Mouse (Mus musculus) bone marrow macrophage, adult 2 months (primary cell): ENCODE data around the gene Atf2. TPM values are rescaled to one million over a fixed set of nuclear protein-coding genes. Genes with fewer than 3 reads are reported as not detected.

Source experiments
- H3K27ac ChIP-seq: 2 replicates; pipeline ENCODE4 v1.5.1; 2012; ENCODE audit warnings: low read depth, low read length; ENCODE audit not compliant: insufficient read depth
- H3K4me1 ChIP-seq: 2 replicates; pipeline ENCODE4 v1.6.1; 2012; ENCODE audit warnings: low read length; ENCODE audit not compliant: control insufficient read depth, insufficient read depth
- H3K4me3 ChIP-seq: 2 replicates; pipeline ENCODE4 v1.5.1; 2012; ENCODE audit warnings: mild to moderate bottlenecking, low read length, moderate library complexity; ENCODE audit not compliant: insufficient read depth
- CTCF ChIP-seq: IDR thresholded peaks from 2 replicates; pipeline ENCODE4 v1.5.1; 2012; ENCODE audit warnings: low read depth, mild to moderate bottlenecking, low read length, moderate library complexity
- POLR2A ChIP-seq: IDR thresholded peaks from 2 replicates; pipeline ENCODE4 v1.6.1; 2012; ENCODE audit warnings: mild to moderate bottlenecking, low read depth, low read length, borderline replicate concordance
- polyA plus RNA-seq: library from polyadenylated mRNA; stranded (reverse); fragments of >200 nt; gene quantifications from 2 replicates; pipeline ENCODE4 v1.2.4, GENCODE M21; 2012; ENCODE audit not compliant: missing spikeins, insufficient read depth, insufficient read length

Gene Atf2
- polyA plus RNA-seq, 1 experiment: 44.2 TPM

DNA sequence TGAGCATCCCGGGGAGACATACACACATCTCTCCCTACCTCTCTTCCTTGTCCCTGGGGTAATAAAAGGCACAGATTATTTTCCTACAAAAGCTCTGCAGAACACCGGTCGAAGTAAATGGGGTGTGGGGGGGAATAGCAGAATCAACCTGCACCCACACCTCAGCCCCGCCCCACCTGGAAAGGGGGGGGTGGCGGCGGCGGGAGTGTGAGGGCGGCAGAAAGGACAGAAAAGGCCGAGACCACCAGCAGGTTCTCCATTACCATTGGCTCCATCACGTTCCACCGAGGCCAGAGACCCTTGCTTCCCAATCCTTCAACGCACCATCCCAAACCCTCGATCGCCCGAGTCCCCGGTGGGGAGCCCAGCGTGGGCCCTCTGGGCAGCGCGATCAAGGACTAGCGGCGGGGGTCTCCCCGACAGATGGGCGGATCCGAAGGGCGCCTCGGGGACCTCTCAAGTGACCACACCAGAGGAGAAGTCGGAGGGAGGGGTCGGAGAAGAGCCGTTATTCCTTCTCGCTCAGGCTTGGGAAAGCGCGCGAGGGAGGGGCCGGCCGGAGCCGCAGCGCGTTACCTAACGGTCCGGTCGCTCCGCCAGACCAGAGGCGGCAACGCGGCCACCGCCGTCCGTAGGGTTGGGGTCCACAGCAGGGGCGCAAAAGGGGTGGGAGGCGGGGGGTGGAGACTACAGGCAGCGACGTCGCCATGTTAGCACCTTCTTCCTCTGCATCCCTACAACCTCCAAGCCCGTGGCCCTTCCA lies 557 bp downstream of the Atf2 start:
- H3K4me1 ChIP-seq: peaks cover 7% of the 10 kb centered on the region
- peak overlapping the region; percentile 93 for H3K4me3 ChIP-seq
- TF ChIP-seq POLR2A (no peak), CTCF (no peak)
- peak overlapping the region; percentile 70 for H3K27ac ChIP-seq

DNA sequence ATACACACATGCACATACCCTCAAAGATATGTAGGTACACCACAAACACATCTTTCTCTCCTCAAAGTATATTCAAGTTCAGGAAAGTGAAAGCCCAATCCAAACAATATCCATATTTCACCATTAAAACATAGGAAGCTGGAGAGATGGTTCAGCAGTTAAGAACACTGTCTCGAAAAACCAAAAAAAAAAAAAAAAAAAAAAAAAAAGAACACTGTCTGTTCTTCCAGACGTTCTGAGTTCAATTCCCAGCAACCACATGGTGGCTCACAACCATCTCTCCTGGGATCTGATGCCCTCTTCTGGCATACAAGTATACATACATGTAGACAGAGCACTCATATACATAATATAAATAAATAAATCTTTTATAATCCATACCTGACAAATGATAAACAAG lies 6.4 kb downstream of the Atf2 start:
- TF ChIP-seq POLR2A (no peak), CTCF (no peak)
- no peak overlapping the region for H3K4me3 ChIP-seq
- H3K4me1 ChIP-seq: no peaks in the 10 kb centered on the region
- H3K27ac ChIP-seq: no peak overlapping the region

DNA sequence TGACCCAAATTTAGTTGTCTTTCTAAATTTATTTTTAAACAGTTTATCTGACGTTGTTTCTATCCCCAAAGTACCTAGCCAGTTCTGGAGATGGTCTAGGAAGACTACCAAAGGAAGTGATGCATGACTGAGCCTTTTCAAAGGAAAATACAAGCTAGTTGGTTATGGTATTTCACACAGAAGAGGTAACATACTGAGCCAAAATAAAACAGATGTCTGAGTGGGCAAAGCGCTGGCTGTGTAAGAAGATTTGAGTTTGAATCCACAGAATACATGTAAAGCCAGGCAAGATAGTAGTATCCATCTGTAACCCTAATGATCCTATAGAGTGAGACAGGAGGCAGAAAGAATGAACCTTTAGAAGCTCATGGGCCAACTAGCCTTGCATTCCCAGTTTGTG lies 14.5 kb downstream of the Atf2 start:
- H3K4me1 ChIP-seq: no peaks in the 10 kb centered on the region
- H3K4me3 ChIP-seq: no peak overlapping the region
- H3K27ac ChIP-seq: no peak overlapping the region
- no peak for TF ChIP-seq CTCF
- TF ChIP-seq POLR2A: no peak

DNA sequence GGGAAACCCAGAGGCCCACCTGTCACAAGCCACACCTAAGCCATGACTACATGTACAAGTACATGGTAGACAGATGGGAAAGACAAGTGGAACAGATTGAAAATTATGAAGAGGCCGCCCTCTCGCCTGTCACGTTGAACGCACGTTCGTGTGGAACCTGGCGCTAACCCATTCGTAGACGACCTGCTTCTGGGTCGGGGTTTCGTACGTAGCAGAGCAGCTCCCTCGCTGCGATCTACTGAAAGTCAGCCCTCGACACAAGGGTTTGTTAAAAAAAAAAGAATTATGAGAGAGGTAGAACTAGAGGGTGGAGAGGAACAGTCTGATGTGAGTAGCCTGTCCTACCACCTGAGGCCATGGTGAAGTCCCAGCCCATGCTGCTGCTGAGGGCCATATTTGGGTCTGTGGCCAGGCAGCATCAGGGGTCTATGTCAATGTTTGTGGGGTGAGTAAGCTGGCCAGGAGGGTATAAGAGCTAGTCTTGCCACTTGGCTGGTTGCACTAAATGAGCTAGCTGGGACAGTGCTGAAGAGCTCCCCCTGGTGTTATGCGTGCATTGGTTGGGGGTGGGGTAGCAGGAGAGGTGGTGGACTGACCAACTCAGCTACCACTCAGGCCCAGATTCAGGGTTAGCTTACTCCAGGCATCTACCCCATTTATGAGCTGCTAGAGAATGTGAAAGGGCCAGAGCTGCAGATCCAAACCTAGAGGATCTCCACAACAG lies 24.5 kb downstream of the Atf2 start:
- Histone ChIP-seq H3K4me1 (no peaks in the 10 kb centered on the region), H3K4me3 (no peak overlapping the region)

DNA sequence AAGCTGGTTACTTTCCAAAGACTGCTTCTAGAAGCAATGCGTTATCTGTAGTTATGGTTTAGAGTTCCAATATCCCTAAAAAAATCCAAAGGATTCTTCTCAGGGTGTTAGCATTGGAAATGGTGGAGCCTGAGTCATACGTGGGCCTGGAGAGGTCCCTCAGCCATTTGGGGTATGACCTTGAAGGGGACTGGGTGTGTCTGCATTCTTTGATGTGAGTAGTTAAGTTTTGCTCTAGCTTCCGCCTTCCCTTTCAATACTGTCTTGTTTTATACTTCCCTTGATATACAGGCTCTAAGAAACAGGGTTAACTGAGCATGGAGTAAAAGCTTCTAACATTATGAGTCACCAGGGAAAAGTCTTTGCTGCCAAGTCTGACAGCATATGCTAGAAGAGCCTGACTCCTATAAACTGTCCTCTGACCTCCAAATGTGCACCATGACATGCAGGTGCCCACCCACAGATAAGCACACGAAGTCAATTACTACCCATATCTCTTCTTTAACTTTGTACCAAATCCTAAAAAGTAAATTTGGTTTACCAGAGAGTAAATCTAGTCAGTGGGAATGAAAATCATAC lies 32.3 kb downstream of the Atf2 start:
- H3K4me3 ChIP-seq: no peak overlapping the region
- TF ChIP-seq CTCF (no peak), POLR2A (no peak)
- H3K27ac ChIP-seq: no peak overlapping the region
- peaks cover 2% of the 10 kb centered on the region; the same call in 1 of the 2 replicates for H3K4me1 ChIP-seq

More for the DNA sequence above, 24.5 kb downstream of the Atf2 start:
- no peak overlapping the region for H3K27ac ChIP-seq
- peak; percentile 14; the same call in 1 of the 2 replicates for TF ChIP-seq CTCF
- no peak for TF ChIP-seq POLR2A

DNA sequence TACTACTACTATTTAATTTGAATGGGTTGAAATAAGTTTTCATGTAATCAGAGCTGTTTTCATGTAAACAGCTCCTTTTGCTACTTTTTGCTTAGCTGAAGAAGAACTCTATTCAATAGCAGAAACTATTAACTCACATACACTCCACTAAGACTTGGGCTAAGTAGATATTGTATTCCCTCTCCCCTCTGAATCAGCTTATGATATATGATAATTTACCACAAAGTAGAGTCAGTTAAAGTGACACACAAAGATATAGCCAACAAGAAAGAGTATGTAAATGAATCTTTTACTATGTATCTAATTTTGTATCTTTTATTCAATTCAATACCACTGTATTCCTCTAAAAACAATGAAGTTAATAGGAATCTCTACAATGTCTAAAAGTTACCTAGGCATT lies 35.1 kb downstream of the Atf2 start:
- no peak for TF ChIP-seq CTCF
- no peak for TF ChIP-seq POLR2A
- Histone ChIP-seq H3K27ac (no peak overlapping the region), H3K4me1 (peaks cover 2% of the 10 kb centered on the region; the same call in 1 of the 2 replicates), H3K4me3 (no peak overlapping the region)

DNA sequence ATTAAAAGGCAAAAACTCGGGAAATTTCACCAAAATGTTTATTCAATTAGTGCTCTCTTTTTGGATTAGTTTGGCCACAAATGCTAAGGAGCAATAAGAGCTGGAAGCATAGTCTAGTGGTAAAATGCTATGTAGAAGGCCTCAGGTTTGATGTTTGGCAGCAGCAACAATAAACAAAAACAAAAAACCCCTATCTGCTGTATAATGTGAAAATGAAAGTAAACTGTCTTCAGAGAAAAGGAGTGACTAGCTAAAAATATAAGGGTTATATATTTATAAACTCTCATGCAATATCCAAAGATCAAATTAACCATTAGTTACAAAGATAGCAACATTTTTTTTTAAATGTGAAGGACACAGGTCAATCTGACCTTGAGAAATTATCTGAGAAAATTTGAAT lies 36.2 kb downstream of the Atf2 start:
- Histone ChIP-seq H3K27ac (no peak overlapping the region), H3K4me1 (peaks cover 2% of the 10 kb centered on the region; the same call in 1 of the 2 replicates), H3K4me3 (no peak overlapping the region)
- TF ChIP-seq CTCF (no peak), POLR2A (no peak)

DNA sequence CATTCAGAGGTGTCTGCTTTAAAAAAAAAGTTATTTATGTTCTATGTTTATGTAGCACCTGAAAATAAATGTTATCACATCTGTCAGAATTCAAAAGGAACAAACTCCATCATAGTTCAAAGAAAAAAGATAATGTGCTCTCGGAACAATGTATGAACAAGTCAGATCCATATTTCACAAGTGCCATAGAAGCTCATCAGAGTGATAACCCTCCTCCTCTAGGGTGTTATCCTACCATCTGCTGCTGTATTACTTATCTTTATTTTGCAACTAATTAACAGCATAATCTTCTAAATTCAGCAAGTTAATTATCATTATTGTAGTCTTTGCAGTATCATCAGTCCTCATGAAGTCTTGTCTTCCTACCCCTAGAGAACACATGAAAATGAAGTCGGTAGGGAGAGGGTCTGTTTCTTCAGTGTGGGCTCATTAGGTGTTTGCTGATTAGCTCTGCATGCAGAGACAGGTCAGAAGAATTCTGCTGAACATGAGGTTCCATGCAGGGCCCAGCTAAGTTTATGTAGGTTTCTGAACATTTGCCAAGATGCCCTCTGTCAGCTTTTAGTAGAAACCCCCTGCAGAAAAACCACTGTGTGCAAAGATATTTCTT lies 57.9 kb downstream of the Atf2 start:
- no peaks in the 10 kb centered on the region for H3K4me1 ChIP-seq
- H3K27ac ChIP-seq: no peak overlapping the region
- no peak overlapping the region for H3K4me3 ChIP-seq
- no peak for TF ChIP-seq POLR2A
- TF ChIP-seq CTCF: no peak

DNA sequence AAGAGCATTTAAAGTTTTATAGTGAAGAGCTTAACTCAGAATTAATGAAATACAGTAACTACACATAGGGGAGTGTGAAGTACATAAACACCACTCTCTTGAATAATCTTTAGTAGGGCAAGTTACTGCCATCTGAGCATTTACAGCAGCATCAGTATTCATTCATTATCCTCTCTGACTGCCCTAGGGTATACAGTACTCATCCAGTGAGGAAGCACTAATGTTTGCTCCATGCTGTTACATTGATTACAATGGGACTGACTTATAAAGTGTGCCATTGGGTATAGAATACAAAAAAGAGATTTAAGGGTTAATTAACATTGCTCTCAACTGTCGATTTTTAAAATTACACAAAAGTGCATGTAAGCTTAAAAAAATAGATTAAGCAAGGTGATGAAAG lies 59.2 kb downstream of the Atf2 start:
- TF ChIP-seq CTCF: no peak
- TF ChIP-seq POLR2A: no peak
- Histone ChIP-seq H3K4me3 (no peak overlapping the region), H3K4me1 (no peaks in the 10 kb centered on the region), H3K27ac (no peak overlapping the region)
